Mouse (Mus musculus) embryonic fibroblast, embryonic 13.5 days (primary cell): ENCODE measurements at regions not wholly inside any gene's neighbourhood (a gene's known extent, or its start where the extent isn't known, plus 50 kb on each side); places are given as distances from the start of the nearest gene placed in this dataset.

Source experiments
- H3K27ac ChIP-seq: 2 replicates; pipeline ENCODE4 v1.5.1; 2012; ENCODE audit warnings: low read length, control low read depth, inconsistent platforms; ENCODE audit not compliant: insufficient read depth
- H3K4me1 ChIP-seq: 2 replicates; pipeline ENCODE4 v1.6.1; 2011; ENCODE audit warnings: low read length; ENCODE audit not compliant: control insufficient read depth, insufficient read depth
- H3K4me3 ChIP-seq: 2 replicates; pipeline ENCODE4 v1.5.1; 2011; ENCODE audit warnings: mild to moderate bottlenecking, control low read depth, low read length; ENCODE audit not compliant: insufficient read depth
- CTCF ChIP-seq: IDR thresholded peaks from 2 replicates; pipeline ENCODE4 v1.5.1; 2011; ENCODE audit warnings: mild to moderate bottlenecking, control low read depth, low read length, moderate library complexity, borderline replicate concordance; ENCODE audit not compliant: insufficient read depth
- POLR2A ChIP-seq: IDR thresholded peaks from 2 replicates; pipeline ENCODE4 v1.6.1; 2011; ENCODE audit warnings: low read depth, mild to moderate bottlenecking, control low read depth, low read length, moderate library complexity

GRCm38 (mm10) chr15:62268189-62268588 is 1345.4 kb upstream of the A1bg start:
- H3K4me1 ChIP-seq, result no peaks in the 10 kb centered on the region
- TF ChIP-seq CTCF, result no peak
- TF ChIP-seq POLR2A, result no peak
- no peak overlapping the region for H3K4me3 ChIP-seq
- H3K27ac ChIP-seq, result no peak overlapping the region

DNA sequence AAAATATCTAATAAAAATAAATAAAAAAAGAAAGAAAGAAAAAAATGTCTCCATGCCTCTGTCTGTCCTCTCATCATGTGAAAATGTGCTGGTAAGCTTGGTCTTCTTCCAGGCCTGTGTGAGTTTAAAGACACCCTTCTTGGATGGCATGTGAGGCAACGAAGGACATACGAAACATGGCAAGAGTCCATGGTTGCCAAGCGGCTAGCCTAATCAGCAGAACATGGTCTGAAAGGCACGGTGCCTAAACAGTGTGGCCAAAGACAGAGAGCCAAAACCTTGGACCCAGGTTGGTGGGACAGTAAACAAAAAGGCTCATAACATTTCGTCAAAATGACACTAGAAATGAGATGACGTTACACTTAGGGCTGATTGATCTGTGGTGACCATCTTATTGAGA is 1344.7 kb upstream of the A1bg start:
- H3K27ac ChIP-seq, result no peak overlapping the region
- no peak overlapping the region for H3K4me3 ChIP-seq
- no peaks in the 10 kb centered on the region for H3K4me1 ChIP-seq
- no peak for TF ChIP-seq CTCF
- no peak for TF ChIP-seq POLR2A

DNA sequence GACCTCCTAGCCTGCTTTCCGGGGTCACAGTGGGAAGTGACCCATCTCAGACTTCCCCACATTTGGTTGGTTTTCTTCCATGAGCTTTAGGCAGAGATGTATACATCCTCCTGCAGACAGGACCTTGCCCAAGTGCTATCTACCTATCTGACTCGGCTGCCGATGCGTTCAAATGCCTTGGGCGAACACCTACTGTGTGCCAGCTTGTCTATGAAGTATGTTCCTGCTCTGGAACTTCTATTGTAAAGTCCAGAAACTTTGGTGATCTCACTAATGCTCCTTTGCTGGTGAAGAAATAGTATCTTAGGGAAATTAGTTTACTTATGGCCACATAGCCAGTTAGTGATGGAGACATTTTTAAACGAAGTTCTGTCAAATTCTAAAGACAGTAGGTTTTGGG is 1343.2 kb upstream of the A1bg start:
- Histone ChIP-seq H3K27ac (no peak overlapping the region), H3K4me1 (peaks cover 7% of the 10 kb centered on the region), H3K4me3 (no peak overlapping the region)
- no peak for TF ChIP-seq POLR2A

DNA sequence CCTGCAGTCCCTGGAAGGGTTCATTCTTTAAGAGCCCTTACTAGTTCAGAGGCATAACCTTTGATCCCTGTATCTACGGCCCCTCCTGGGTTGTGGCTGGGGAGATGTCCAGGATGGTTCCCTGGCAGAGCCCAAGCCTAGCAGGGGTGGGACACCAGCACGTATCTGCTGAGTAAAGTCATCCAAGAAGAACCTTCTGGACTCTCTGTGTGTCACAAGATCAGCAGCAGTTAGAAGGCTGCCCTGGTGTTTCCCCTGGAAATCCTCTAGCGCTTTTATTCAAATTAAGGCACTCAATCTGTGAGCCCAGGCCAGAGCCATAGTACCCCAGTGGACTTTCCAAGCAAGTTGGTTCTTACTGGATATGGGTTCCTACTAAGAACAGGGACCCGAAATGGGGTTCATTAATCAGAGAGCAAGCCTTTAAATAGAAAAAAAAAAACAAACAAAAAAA is 1342.7 kb upstream of the A1bg start:
- Histone ChIP-seq H3K27ac (no peak overlapping the region), H3K4me1 (peaks cover 10% of the 10 kb centered on the region), H3K4me3 (no peak overlapping the region)
- no peak for TF ChIP-seq POLR2A
- no peak for TF ChIP-seq CTCF

DNA sequence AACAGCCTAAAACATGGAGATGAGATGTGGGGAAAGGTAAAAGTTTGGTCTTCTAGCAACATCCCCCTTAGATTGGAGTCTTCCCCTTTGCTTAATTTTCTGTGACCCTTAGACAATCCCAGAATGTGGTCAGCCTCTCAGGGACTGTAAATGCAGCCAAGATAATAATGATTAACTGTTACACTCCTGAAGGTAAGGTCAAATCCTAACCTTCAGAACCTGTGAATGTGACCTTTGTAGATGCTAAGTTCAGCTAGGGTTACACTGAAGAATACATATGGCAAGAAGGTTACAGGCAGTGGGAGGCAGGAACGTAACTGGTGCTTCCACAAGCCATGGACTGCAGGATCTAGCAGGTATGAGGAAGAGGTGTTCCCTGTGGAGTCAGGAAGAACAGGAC is 1342.2 kb upstream of the A1bg start:
- TF ChIP-seq POLR2A (no peak), CTCF (no peak)
- peaks cover 10% of the 10 kb centered on the region for H3K4me1 ChIP-seq
- H3K4me3 ChIP-seq, result no peak overlapping the region
- no peak overlapping the region for H3K27ac ChIP-seq

DNA sequence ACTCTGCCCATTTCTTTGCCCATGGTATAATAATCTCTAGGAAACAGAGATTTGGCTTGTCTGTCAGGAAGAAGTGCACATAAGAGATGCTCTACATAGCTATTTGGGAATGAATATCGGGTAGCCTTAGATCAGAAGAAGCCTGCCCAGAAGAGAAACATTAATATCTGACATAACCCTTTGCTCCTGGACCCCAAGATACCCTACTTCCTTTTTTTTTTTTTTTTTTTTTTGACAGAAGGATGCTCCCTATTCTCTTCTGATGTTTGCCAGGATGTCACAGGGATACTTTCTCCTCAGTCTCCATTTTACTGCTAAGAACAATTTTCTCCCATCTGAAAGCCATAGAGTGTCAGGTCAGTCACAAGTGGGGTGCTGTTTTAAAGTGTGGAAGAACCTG is 1341.4 kb upstream of the A1bg start:
- no peak overlapping the region for H3K27ac ChIP-seq
- H3K4me1 ChIP-seq, result peaks cover 10% of the 10 kb centered on the region
- no peak overlapping the region for H3K4me3 ChIP-seq
- TF ChIP-seq POLR2A (no peak), CTCF (no peak)

GRCm38 (mm10) chr15:62262487-62262886 is 1339.7 kb upstream of the A1bg start:
- H3K4me3 ChIP-seq, result no peak overlapping the region
- H3K27ac ChIP-seq, result no peak overlapping the region
- peaks cover 10% of the 10 kb centered on the region for H3K4me1 ChIP-seq
- no peak for TF ChIP-seq CTCF

- H3K4me1 ChIP-seq, result peaks cover 10% of the 10 kb centered on the region
- TF ChIP-seq CTCF, result no peak
- no peak for TF ChIP-seq POLR2A
- H3K27ac ChIP-seq, result peak overlapping the region; percentile 91
- no peak overlapping the region for H3K4me3 ChIP-seq
Observed at GRCm38 (mm10) chr15:62261520-62261919, 1338.7 kb upstream of the A1bg start.

DNA sequence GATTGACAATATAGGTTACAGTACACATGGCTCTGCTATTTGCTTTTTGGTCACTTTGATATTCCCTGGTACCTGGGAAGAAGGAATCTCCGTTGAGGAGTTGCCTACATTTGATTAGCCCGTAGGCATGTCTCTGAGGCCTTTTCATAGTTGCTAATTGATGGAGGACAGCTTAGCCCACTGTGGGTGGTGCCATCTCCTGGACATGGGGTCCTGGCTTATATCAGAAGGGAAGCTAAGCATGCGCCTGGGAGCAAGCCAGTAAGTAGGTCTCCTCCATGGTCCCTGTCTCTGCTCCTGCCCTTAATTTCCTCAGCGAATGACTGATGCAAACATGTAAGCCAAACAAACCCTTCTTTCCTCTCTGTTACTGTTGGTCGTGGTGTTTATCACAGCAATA is 1335.8 kb upstream of the A1bg start:
- H3K27ac ChIP-seq, result no peak overlapping the region
- H3K4me3 ChIP-seq, result no peak overlapping the region
- H3K4me1 ChIP-seq, result peaks cover 10% of the 10 kb centered on the region
- no peak for TF ChIP-seq CTCF
- TF ChIP-seq POLR2A, result no peak

DNA sequence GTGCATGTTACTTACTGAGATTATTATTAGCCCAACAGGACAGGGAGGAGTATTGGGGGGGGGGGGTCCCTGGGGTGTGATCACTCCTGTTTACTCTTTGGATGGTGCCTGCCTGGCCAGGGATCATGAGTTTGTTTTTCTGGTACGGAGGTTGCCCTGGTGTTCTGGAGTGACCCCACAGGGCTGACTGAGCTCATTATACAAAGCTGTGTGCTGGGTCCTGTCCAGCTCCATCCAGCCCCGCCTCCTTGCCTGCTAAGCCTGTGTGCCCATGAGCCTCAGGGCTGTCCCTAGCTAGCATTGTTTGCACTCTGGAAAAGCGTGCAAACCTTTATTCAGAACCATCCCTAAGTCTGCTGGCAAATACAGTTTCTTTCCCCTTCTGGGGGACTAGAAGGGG is 1335.1 kb upstream of the A1bg start:
- Histone ChIP-seq H3K4me1 (peaks cover 10% of the 10 kb centered on the region), H3K4me3 (no peak overlapping the region), H3K27ac (no peak overlapping the region)
- TF ChIP-seq CTCF (no peak), POLR2A (no peak)

DNA sequence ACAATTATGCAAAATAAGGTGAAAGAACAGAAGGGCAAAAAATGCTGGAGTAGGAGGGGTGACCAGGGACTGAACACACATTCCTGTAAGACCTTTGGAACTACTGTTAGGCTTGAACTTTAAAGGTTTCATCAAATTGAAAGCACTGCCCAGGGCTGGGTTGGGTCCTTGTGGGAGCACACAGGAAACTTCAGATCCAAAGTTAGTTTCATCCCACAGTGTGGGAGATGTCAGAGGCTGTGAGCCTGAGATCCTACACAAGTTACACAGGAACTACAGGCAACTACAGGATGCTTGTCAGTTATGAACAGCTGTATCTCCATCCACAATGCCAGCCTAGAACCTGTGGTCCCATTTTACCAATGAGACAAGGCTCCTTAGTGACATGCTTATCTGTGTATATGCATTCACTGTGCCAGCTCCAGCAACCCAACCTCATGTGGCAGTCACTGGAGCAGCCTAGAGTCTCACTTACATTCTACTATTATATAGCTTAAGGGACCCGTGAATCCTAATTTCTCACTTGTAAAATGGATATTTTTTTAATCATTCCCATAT is 1334.4 kb upstream of the A1bg start:
- TF ChIP-seq POLR2A (no peak), CTCF (no peak)
- Histone ChIP-seq H3K4me1 (peaks cover 10% of the 10 kb centered on the region), H3K27ac (no peak overlapping the region), H3K4me3 (no peak overlapping the region)

DNA sequence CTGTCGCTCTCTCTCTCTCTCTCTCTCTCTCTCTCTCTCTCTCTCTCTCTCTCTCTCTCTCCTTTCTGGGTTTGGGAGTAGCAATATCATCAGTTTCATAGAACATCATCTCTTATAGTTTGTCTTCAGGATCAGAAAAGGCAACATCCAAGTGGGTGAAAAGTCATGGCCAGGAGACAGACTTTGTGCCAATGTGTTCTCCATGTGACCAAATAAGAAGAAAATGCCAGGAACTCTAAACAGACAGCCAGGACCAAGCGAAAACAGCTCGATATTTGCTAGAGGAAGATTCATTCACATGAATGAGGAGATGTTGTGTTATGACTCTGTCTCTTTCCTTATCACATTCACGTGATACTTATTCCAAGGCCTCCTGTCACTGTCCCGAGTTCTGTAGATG is 1332.8 kb upstream of the A1bg start:
- Histone ChIP-seq H3K4me3 (no peak overlapping the region), H3K4me1 (no peaks in the 10 kb centered on the region; the same call in 1 of the 2 replicates), H3K27ac (no peak overlapping the region)
- no peak for TF ChIP-seq POLR2A
- no peak for TF ChIP-seq CTCF
